Mouse (Mus musculus) testis, adult 2 months (tissue): ENCODE results near the gene Ppme1.

Source experiments
- CTCF ChIP-seq: fragments of 200-500 bp; IDR thresholded peaks from 2 replicates; pipeline ENCODE4 v1.5.1; 2012; ENCODE audit warnings: low read depth, mild to moderate bottlenecking, inconsistent platforms, low read length, moderate library complexity; ENCODE audit not compliant: control insufficient read depth, insufficient read depth, insufficient replicate concordance
- POLR2A ChIP-seq: fragments of 200-500 bp; IDR thresholded peaks from 2 replicates; pipeline ENCODE4 v1.6.1; 2012; ENCODE audit warnings: low read depth, mild to moderate bottlenecking, inconsistent platforms, low read length, moderate library complexity; ENCODE audit not compliant: control insufficient read depth

DNA sequence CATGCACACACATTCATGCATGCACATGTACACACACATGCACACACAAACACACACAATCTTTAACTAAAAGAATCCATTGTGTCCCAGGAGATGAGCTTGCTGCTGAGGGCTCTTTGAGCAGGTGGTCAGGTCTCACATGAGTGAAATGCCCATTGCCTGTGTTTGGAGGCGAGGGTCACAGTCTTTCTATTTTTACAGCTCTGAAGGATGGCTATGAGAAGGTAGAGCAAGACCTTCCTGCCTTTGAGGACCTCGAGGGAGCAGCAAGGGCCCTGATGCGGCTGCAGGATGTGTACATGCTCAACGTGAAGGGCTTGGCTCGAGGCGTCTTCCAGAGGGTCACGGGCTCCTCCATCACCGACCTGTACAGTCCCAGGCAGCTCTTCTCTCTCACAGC, 78.6 kb downstream of the Ppme1 start:
- TF ChIP-seq CTCF: no peak
- TF ChIP-seq POLR2A: no peak
